ENCODE assay signal across 8 mouse cellular contexts in the genomic region with DNA sequence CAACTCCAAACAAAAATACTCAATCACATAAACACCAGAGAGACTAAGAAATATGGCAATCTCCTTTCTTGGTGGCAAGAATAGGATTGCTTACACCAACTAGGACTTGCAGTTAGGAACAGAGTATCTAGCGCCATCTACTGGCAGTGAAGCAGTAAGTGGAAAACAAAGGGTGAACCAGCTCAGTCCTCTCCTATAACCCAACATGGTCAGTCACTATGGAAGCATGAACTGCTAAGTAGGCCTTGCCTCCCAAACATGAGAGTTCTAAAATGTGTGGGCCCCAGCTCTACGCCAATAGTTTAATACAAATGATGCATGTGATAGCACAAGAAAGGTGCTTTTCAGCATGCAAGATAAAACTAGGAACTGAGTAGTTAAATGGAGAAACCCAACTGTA. TPM values are rescaled to one million over a fixed set of nuclear protein-coding genes. Genes with fewer than 3 reads are reported as not detected.
A peak's percentile ranks its signal among the peaks of the same experiment; 100 is the strongest.
DNase-seq lines count a peak whose midpoint lies in the region; ATAC-seq lines count a peak whose summit lies in the region.

No protein-coding gene starts in this region.

- ATAC-seq in hindbrain, embryonic 14.5 days (ENCODE audit: low FRiP score), result no peak

- H3K27me3 ChIP-seq in hindbrain, embryonic 14.5 days (ENCODE audit: control insufficient read depth, insufficient read depth, low read length), result no peaks in the 10 kb centered on the region

- DNase-seq in ovary, adult 18-20 months (ENCODE audit: low spot score), result peak; percentile 47
- DNase-seq in ovary, postnatal 36 days (ENCODE audit: low spot score), result no peak
- peak; percentile 59 for DNase-seq in adrenal gland, adult 2 months
- DNase-seq in embryo, embryonic 11 days, result peak; percentile 85
- DNase-seq in hindbrain, embryonic 14.5 days (ENCODE audit: low spot score), result peak; percentile 91
- DNase-seq in left cerebral cortex, postnatal 4 days, result peak; percentile 19
- DNase-seq in monocyte, adult 2 months (ENCODE audit: low read depth in 1 of 2, low spot score in 2 of 2), result peak; percentile 28 to 36
- DNase-seq in thymus, postnatal 10 days (ENCODE audit: low spot score in 2 of 2), result peak; percentile 33 to 78

- no peak overlapping the region for H3K4me3 ChIP-seq in hindbrain, embryonic 14.5 days (replicated peaks; ENCODE audit: low read length)

- H3K4me1 ChIP-seq in hindbrain, embryonic 14.5 days (replicated peaks; ENCODE audit: control insufficient read depth, insufficient read depth, low read length), result peaks cover 23% of the 10 kb centered on the region

- no peak overlapping the region for H3K27ac ChIP-seq in hindbrain, embryonic 14.5 days

- intact Hi-C loops in left cerebral cortex, postnatal 4 days (cut with DNase I), result loop anchor here (5.0 to 10.0 kb wide), 2 partner anchors 129 to 236 kb away; a partner anchor contains a TSS

- no peak overlapping the region for H3K4me2 ChIP-seq in hindbrain, embryonic 14.5 days (replicated peaks)

- H3K9me3 ChIP-seq in hindbrain, embryonic 14.5 days (ENCODE audit: control insufficient read depth, low read length), result no peaks in the 10 kb centered on the region

- H3K9ac ChIP-seq in hindbrain, embryonic 14.5 days, result no peak overlapping the region

- H3K36me3 ChIP-seq in hindbrain, embryonic 14.5 days (replicated peaks; ENCODE audit: control insufficient read depth, insufficient read depth), result peaks cover 42% of the 10 kb centered on the region

- 10% methylated on average over 2 of the region's 2 CpGs for WGBS in hindbrain, embryonic 14.5 days

RNA-seq across cellular contexts. Expression of a gene that starts 1.9 kb away (rescaled TPM):
- 1 to 10 TPM; 8.0 to 8.9 TPM for total RNA-seq in adrenal gland, adult 2 months (2021)
- polyA plus RNA-seq in adrenal gland, adult 2 months (2012; rRNA removed), result 5.3 and 6.9 TPM in 2 replicates
- 16.6 and 19.6 TPM in 2 replicates for polyA plus RNA-seq in hindbrain, embryonic 14.5 days (2014; fragmentation: Nextera tagmentation; extraction: Ambion mirVana)
- 10 to 100 TPM; 12.4 to 13.3 TPM for total RNA-seq in left cerebral cortex, postnatal 4 days (2021)

RNA-seq across cellular contexts. Expression of a gene that starts 13.4 kb away (rescaled TPM):
- 10 to 100 TPM; 60.0 to 62.5 TPM for total RNA-seq in adrenal gland, adult 2 months (2021)
- 3.7 and 6.8 TPM in 2 replicates for polyA plus RNA-seq in adrenal gland, adult 2 months (2012; rRNA removed)
- polyA plus RNA-seq in hindbrain, embryonic 14.5 days (2014; fragmentation: Nextera tagmentation; extraction: Ambion mirVana), result 95.1 and 99.1 TPM in 2 replicates
- 10 to 100 TPM; 53.6 to 57.9 TPM for total RNA-seq in left cerebral cortex, postnatal 4 days (2021)

RNA-seq across cellular contexts. Expression of a gene that starts 42.9 kb away (rescaled TPM):
- total RNA-seq in adrenal gland, adult 2 months (2021), result not detected
- polyA plus RNA-seq in adrenal gland, adult 2 months (2012; rRNA removed), result 0.06 and 0.10 TPM in 2 replicates
- 0.26 and 0.86 TPM in 2 replicates for polyA plus RNA-seq in hindbrain, embryonic 14.5 days (2014; fragmentation: Nextera tagmentation; extraction: Ambion mirVana)
- 1 to 10 TPM; 1.1 to 1.7 TPM for total RNA-seq in left cerebral cortex, postnatal 4 days (2021)
